Mouse (Mus musculus) megakaryocyte, adult 5-6 weeks (primary cell): ENCODE measurements around the gene Armc12. TPM values are rescaled to one million over a fixed set of nuclear protein-coding genes. Genes with fewer than 3 reads are reported as not detected.

Source experiments
- ATAC-seq: 2 replicates; pipeline ENCODE4 v1.8.0; 2016; ENCODE audit warnings: mild to moderate bottlenecking, inconsistent platforms; ENCODE audit not compliant: poor library complexity, severe bottlenecking
- total RNA-seq, 2 experiments: library from RNA; stranded (forward) in 1 of 2; stranded (reverse) in 1 of 2; fragments of 153-499, 151-499 nt in 1 of 2; fragments of 221-1000, 200-1000 nt in 1 of 2; gene quantifications; 2 replicates each; pipeline versions ENCODE4 v1.2.3 to v1.2.4; 2015 to 2017

Gene Armc12
- total RNA-seq, 2 experiments from 2014 or later: not detected

- peak; percentile 59 for ATAC-seq
These were observed 49.8 kb downstream of the Armc12 start for GRCm38 (mm10) chr17:28580396-28580795.

GRCm38 (mm10) chr17:28581056-28581455 lies 50.5 kb downstream of the Armc12 start:
- no peak for ATAC-seq

- ATAC-seq: no peak
These were observed 55.9 kb downstream of the Armc12 start for GRCm38 (mm10) chr17:28586509-28586908.

- no peak for ATAC-seq
These were observed 58.0 kb downstream of the Armc12 start for GRCm38 (mm10) chr17:28588591-28588990.

Other genes starting within 250 kb of the Armc12 start
- 11.5 and 11.9 TPM in 2 replicates for gene Fance, start 217.3 kb upstream of the Armc12 start, total RNA-seq (2015)
- gene Fance, start 217.3 kb upstream of the Armc12 start, total RNA-seq (2017): 7.5 and 14.3 TPM in 2 replicates
- gene Rpl10a, start 202.3 kb upstream of the Armc12 start, total RNA-seq (2015): 1,429 and 1,585 TPM in 2 replicates
- gene Rpl10a, start 202.3 kb upstream of the Armc12 start, total RNA-seq (2017): 468 and 491 TPM in 2 replicates
- gene Tead3, start 180.0 kb upstream of the Armc12 start, total RNA-seq (2015): not detected in 2 replicates
- gene Tead3, start 180.0 kb upstream of the Armc12 start, total RNA-seq (2017): not detected in 2 replicates
- gene Tulp1, start 165.6 kb upstream of the Armc12 start, total RNA-seq (2015): not detected in 2 replicates
- not detected in 2 replicates for gene Tulp1, start 165.6 kb upstream of the Armc12 start, total RNA-seq (2017)
- 12.8 and 17.9 TPM in 2 replicates for gene Fkbp5, start 13.3 kb upstream of the Armc12 start, total RNA-seq (2015)
- 25.9 and 26.8 TPM in 2 replicates for gene Fkbp5, start 13.3 kb upstream of the Armc12 start, total RNA-seq (2017)
- gene Clpsl2, start 18.6 kb downstream of the Armc12 start, total RNA-seq (2015): not detected in 2 replicates
- not detected in 2 replicates for gene Clpsl2, start 18.6 kb downstream of the Armc12 start, total RNA-seq (2017)
- gene Clps, start 30.0 kb downstream of the Armc12 start, total RNA-seq (2015): not detected in 2 replicates
- gene Clps, start 30.0 kb downstream of the Armc12 start, total RNA-seq (2017): not detected in 2 replicates
- not detected in 2 replicates for gene Lhfpl5, start 44.8 kb downstream of the Armc12 start, total RNA-seq (2015)
- not detected in 2 replicates for gene Lhfpl5, start 44.8 kb downstream of the Armc12 start, total RNA-seq (2017)
- gene Srpk1, start 91.9 kb downstream of the Armc12 start, total RNA-seq (2015): 53.0 and 66.9 TPM in 2 replicates
- gene Srpk1, start 91.9 kb downstream of the Armc12 start, total RNA-seq (2017): 66.9 and 70.8 TPM in 2 replicates
- gene Slc26a8, start 159.4 kb downstream of the Armc12 start, total RNA-seq (2015): 0.52 and 0.58 TPM in 2 replicates
- gene Slc26a8, start 159.4 kb downstream of the Armc12 start, total RNA-seq (2017): 0.33 TPM in 1 of 2 replicates, not detected in the other
- 163 and 164 TPM in 2 replicates for gene Mapk14, start 160.5 kb downstream of the Armc12 start, total RNA-seq (2015)
- gene Mapk14, start 160.5 kb downstream of the Armc12 start, total RNA-seq (2017): 143 and 160 TPM in 2 replicates
- 5.9 and 8.8 TPM in 2 replicates for gene AC170998.1, start 195.3 kb downstream of the Armc12 start, total RNA-seq (2015)
- gene AC170998.1, start 195.3 kb downstream of the Armc12 start, total RNA-seq (2017): 1.4 and 3.7 TPM in 2 replicates
- 12.2 and 17.0 TPM in 2 replicates for gene Mapk13, start 238.5 kb downstream of the Armc12 start, total RNA-seq (2015)
- 21.3 and 32.8 TPM in 2 replicates for gene Mapk13, start 238.5 kb downstream of the Armc12 start, total RNA-seq (2017)